Mouse (Mus musculus) embryonic fibroblast, embryonic 13.5 days (primary cell): ENCODE data around the gene Aqp7.

Experiments
- CTCF ChIP-seq: IDR thresholded peaks from 2 replicates; pipeline ENCODE4 v1.5.1; 2011; ENCODE audit warnings: mild to moderate bottlenecking, control low read depth, low read length, moderate library complexity, borderline replicate concordance; ENCODE audit not compliant: insufficient read depth
- POLR2A ChIP-seq: IDR thresholded peaks from 2 replicates; pipeline ENCODE4 v1.6.1; 2011; ENCODE audit warnings: low read depth, mild to moderate bottlenecking, control low read depth, low read length, moderate library complexity

GRCm38 (mm10) chr4:41042880-41043279 is 5.1 kb downstream of the Aqp7 start:
- TF ChIP-seq POLR2A: no peak
- no peak for TF ChIP-seq CTCF
